24 mouse cellular contexts compared by ENCODE assay signal in the genomic region with DNA sequence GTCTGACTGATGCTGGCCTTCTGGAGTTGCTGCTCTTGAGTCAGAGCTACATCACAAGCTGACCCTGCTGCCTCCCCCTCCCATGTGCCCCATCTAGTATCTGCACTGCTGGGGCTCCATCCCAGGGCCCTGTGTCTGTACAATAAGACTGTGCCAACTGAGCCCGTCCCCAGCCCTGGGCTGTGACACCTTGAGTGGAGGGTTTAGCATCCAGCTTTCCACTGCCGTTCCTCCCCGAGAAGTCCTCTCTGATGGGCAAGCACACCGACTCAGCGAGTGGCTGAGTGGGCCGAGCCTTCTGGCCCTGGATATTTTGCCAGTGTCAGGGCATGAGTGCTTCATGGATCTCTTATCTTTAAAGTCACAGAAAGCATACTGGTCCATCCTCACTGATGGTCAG. TPM values are rescaled to one million over a fixed set of nuclear protein-coding genes. Genes with fewer than 3 reads are reported as not detected.
"Had no signal": no experiment of that assay in that cellular context is flagged by ENCODE, and none has a peak within 500 bp of the region (broad histone marks: within the 10 kb centered on the region; RNA-seq: fewer than 3 reads in every experiment).

No protein-coding gene starts in this region.

- H3K4me3 ChIP-seq: gastrocnemius, adult 2 months; heart, embryonic 10.5 days; heart, embryonic 12.5 days; hindbrain, embryonic 10.5 days; hindbrain, embryonic 12.5 days; intestine, embryonic 15.5 days; layer of hippocampus, adult 2 months; left cerebral cortex, adult 2 months; limb, embryonic 10.5 days; limb, embryonic 12.5 days had no signal

- H3K27ac ChIP-seq: gastrocnemius, adult 2 months; heart, embryonic 10.5 days; hindbrain, embryonic 10.5 days; hindbrain, embryonic 12.5 days; hindbrain, embryonic 14.5 days; intestine, embryonic 15.5 days; layer of hippocampus, adult 2 months; left cerebral cortex, adult 2 months; limb, embryonic 10.5 days; limb, embryonic 12.5 days had no signal

- ATAC-seq: hindbrain, embryonic 16.5 days; inflammation-experienced regulatory T-cells, adult 6 months; intestine, embryonic 15.5 days; intestine, postnatal 0 days had no signal

- DNase-seq: gastrocnemius, adult 2 months; gastrocnemius, postnatal 10 days; gastrocnemius, postnatal 25 days; heart, adult 18-20 months; heart, postnatal 10 days; heart, postnatal 4 days; kidney, adult 18-20 months; kidney, adult 8-10 months; kidney, postnatal 25 days; liver had no signal

RNA-seq across cellular contexts. Expression of a gene that starts 35.8 kb away (rescaled TPM):
- total RNA-seq: granulocyte monocyte progenitor cell, adult 5-6 weeks had no signal
- polyA plus RNA-seq: inflammation-experienced regulatory T-cells, adult 6 months had no signal
